Mouse (Mus musculus) MEL (cell line): Measurements from ENCODE around the gene Lypd8.

Source experiments
- CTCF ChIP-seq, 3 experiments: IDR thresholded peaks in 2 of 3; conservative IDR thresholded peaks in 1 of 3; 2 replicates each; pipeline ENCODE4 v1.5.1; 2011 to 2012; ENCODE audit warnings: low read length in 3 of 3, low read depth in 2 of 3, mild to moderate bottlenecking in 2 of 3, improper control_type of control experiment in 1 of 3, inconsistent platforms in 1 of 3, mixed read lengths in 1 of 3, moderate library complexity in 1 of 3; ENCODE audit not compliant: control insufficient read depth in 1 of 3, insufficient read depth in 1 of 3, poor library complexity in 1 of 3, severe bottlenecking in 1 of 3
- ELF1 ChIP-seq: IDR thresholded peaks from 2 replicates; pipeline ENCODE4 v1.6.1; 2014; ENCODE audit warnings: low read depth, mild to moderate bottlenecking, inconsistent platforms, low read length, improper control_type of control experiment, moderate library complexity
- EP300 ChIP-seq, 2 experiments: IDR thresholded peaks; 2 replicates each; pipeline ENCODE4 v1.6.1; 2011; ENCODE audit warnings: improper control_type of control experiment in 2 of 2, low read length in 2 of 2, low read depth in 1 of 2, mild to moderate bottlenecking in 1 of 2
- GATA1 ChIP-seq: IDR thresholded peaks from 2 replicates; pipeline ENCODE4 v1.6.1; 2011; ENCODE audit warnings: low read depth, low read length, improper control_type of control experiment
- JUND ChIP-seq: IDR thresholded peaks from 2 replicates; pipeline ENCODE4 v1.6.1; 2011; ENCODE audit warnings: low read depth, mild to moderate bottlenecking, improper control_type of control experiment, low read length
- KAT2A ChIP-seq: conservative IDR thresholded peaks from 2 replicates; pipeline ENCODE4 v1.6.1; 2012; ENCODE audit warnings: low read depth, low read length, improper control_type of control experiment, inconsistent platforms
- MEF2A ChIP-seq: IDR thresholded peaks from 2 replicates; pipeline ENCODE4 v1.6.1; 2014; ENCODE audit warnings: low read depth, mild to moderate bottlenecking, inconsistent platforms, low read length, improper control_type of control experiment; ENCODE audit not compliant: poor library complexity, insufficient replicate concordance, severe bottlenecking; ENCODE audit errors: extremely low read depth
- NRF1 ChIP-seq: IDR thresholded peaks from 2 replicates; pipeline ENCODE4 v1.6.1; 2014; ENCODE audit warnings: low read depth, mild to moderate bottlenecking, inconsistent platforms, low read length, improper control_type of control experiment, moderate library complexity; ENCODE audit not compliant: poor library complexity, insufficient read depth, severe bottlenecking
- POLR2A ChIP-seq, 2 experiments: IDR thresholded peaks; 2 replicates each; pipeline ENCODE4 v1.6.1; 2011 to 2012; ENCODE audit warnings: low read length in 2 of 2, mild to moderate bottlenecking in 2 of 2, control low read depth in 1 of 2, improper control_type of control experiment in 1 of 2, low read depth in 1 of 2, moderate library complexity in 1 of 2; ENCODE audit not compliant: control insufficient read depth in 1 of 2, insufficient read depth in 1 of 2, poor library complexity in 1 of 2
- POLR2AphosphoS2 ChIP-seq: IDR thresholded peaks from 2 replicates; pipeline ENCODE4 v1.6.1; 2011; ENCODE audit warnings: low read length, improper control_type of control experiment
- SMC3 ChIP-seq: IDR thresholded peaks from 2 replicates; pipeline ENCODE4 v1.6.1; 2011; ENCODE audit warnings: low read depth, low read length, improper control_type of control experiment
- USF1 ChIP-seq: IDR thresholded peaks from 2 replicates; pipeline ENCODE4 v1.6.1; 2014; ENCODE audit warnings: low read depth, mild to moderate bottlenecking, inconsistent platforms, low read length, improper control_type of control experiment, moderate library complexity

DNA sequence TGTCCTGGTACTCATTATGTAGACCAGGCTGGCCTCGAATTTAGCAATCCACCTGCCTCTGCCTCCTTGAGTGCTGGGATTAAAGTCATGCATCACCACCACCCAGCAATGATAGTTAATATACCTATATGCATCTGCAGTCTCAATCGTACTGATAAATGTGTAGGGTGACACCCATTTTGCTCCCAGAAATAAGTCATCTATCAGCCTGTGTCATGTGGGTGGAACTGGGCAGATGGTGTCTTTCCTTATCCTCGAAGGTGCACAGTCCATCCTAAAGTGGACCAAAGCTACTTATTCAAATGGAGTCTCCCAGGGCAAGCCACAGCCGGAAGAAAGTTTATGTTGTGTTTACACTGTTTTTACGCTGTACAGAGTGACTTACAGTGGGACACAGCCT, 27.7 kb upstream of the Lypd8 start:
- no peak for TF ChIP-seq EP300 (IDR thresholded peaks at IDR 0.05; ENCODE audit: low read depth in 1 of 2, low read length in 2 of 2)
- no peak for TF ChIP-seq POLR2A (IDR thresholded peaks at IDR 0.05; ENCODE audit: control insufficient read depth in 1 of 2, insufficient read depth in 1 of 2, low read depth in 1 of 2, low read length in 2 of 2, poor library complexity in 1 of 2)
- TF ChIP-seq ELF1, result no peak
- TF ChIP-seq CTCF (IDR thresholded peaks at IDR 0.05 in 2 of 3, conservative IDR thresholded peaks at IDR 0.05 in 1 of 3; ENCODE audit: control insufficient read depth in 1 of 3, insufficient read depth in 1 of 3, low read depth in 2 of 3, low read length in 3 of 3, poor library complexity in 1 of 3, severe bottlenecking in 1 of 3), result no peak
- no peak for TF ChIP-seq SMC3
- TF ChIP-seq POLR2AphosphoS2, result no peak
- TF ChIP-seq NRF1, result no peak
- TF ChIP-seq MEF2A, result no peak
- no peak for TF ChIP-seq JUND
- no peak for TF ChIP-seq USF1
- TF ChIP-seq GATA1, result no peak
- no peak for TF ChIP-seq KAT2A
